Mouse (Mus musculus) bone marrow macrophage, adult 2 months (primary cell): ENCODE measurements around the gene Pgam2. TPM values are rescaled to one million over a fixed set of nuclear protein-coding genes. Genes with fewer than 3 reads are reported as not detected.

ENCODE experiments used
- H3K27ac ChIP-seq: 2 replicates; pipeline ENCODE4 v1.5.1; 2012; ENCODE audit warnings: low read depth, low read length; ENCODE audit not compliant: insufficient read depth
- H3K4me1 ChIP-seq: 2 replicates; pipeline ENCODE4 v1.6.1; 2012; ENCODE audit warnings: low read length; ENCODE audit not compliant: control insufficient read depth, insufficient read depth
- H3K4me3 ChIP-seq: 2 replicates; pipeline ENCODE4 v1.5.1; 2012; ENCODE audit warnings: mild to moderate bottlenecking, low read length, moderate library complexity; ENCODE audit not compliant: insufficient read depth
- CTCF ChIP-seq: IDR thresholded peaks from 2 replicates; pipeline ENCODE4 v1.5.1; 2012; ENCODE audit warnings: low read depth, mild to moderate bottlenecking, low read length, moderate library complexity
- POLR2A ChIP-seq: IDR thresholded peaks from 2 replicates; pipeline ENCODE4 v1.6.1; 2012; ENCODE audit warnings: mild to moderate bottlenecking, low read depth, low read length, borderline replicate concordance
- polyA plus RNA-seq: library from polyadenylated mRNA; stranded (reverse); fragments of >200 nt; gene quantifications from 2 replicates; pipeline ENCODE4 v1.2.4, GENCODE M21; 2012; ENCODE audit not compliant: missing spikeins, insufficient read depth, insufficient read length

Gene Pgam2
- polyA plus RNA-seq, 1 experiment: not detected

DNA sequence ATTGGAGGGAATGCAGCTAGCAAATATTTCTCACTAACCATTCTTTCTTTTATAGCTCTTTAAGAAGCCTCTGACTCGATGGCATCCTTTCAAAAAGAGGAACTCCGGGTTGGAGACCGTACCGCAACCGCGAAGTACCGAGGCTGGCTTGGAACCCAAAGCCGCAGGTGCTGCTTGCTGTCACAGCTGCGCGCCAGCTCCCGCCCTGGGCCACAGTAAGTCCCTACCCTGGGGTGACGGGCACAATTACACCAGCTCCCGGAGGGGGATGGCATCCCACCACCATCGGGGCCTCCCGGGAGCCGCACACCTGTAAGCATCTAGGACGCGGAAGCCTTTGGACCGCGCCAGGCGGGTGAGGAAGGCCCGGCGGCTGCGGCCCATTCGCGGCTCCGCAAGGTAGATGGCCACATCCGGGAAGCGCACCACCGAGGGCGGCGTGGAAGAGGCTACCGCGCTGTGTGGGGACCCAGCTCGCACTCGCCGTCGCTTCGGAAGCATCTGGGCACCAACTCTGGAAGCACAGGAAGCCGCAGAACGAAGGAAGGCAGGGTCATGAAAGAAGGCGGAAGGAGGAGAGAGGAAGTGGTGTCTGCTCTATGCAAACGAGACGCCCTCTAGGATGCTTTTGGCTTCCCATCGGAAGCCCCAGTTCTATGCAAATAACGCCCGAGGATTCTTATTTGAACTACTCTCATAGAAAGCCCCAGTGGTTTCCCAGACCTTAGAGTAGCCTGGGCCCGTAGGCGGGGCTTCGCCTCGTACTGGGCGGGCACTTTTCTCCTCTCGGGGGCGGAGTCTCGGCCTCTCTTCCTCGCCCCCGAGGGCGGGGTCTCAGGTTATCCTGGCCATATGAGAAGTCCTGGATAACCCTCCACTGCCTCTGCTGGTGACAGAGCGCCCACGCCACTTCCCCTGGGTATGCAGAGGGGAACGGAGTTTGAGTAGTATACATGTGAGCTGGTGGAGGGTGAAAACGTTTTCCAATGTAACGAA, 34.0 kb upstream of the Pgam2 start, which contains the start of gene Polm:
Gene Polm, minus strand, starts transcription at position 766 of the 996 bp plus-strand sequence.
- H3K4me3 ChIP-seq: peak within 1 kb of the TSS; percentile 68
- TF ChIP-seq POLR2A (no peak), CTCF (peak; percentile 50)
- peak within 1 kb of the TSS; percentile 75 for H3K27ac ChIP-seq
- peaks cover 4% of the 10 kb centered on the region; the same call in 1 of the 2 replicates for H3K4me1 ChIP-seq

DNA sequence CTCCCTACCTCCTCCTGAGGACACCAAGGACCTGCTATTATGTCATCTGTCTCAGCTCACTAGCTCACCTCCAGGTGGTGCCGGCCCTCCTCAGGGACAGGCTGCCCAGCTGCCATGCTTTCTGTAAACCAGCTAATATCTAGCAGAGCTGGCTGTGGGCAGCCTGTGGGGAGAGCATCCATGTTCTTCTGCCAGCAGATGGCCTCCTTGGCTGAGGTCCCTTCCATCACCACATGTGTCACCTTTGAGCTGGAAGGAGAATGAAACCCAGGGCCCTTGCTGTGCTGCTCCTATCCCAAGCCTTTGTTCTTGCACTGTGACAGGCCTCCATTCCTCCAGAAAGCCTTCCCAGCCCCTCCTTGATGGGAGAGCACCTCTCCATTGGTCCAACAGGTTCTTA, 32.6 kb upstream of the Pgam2 start:
- TF ChIP-seq CTCF (no peak), POLR2A (no peak)
- no peak overlapping the region for H3K27ac ChIP-seq

DNA sequence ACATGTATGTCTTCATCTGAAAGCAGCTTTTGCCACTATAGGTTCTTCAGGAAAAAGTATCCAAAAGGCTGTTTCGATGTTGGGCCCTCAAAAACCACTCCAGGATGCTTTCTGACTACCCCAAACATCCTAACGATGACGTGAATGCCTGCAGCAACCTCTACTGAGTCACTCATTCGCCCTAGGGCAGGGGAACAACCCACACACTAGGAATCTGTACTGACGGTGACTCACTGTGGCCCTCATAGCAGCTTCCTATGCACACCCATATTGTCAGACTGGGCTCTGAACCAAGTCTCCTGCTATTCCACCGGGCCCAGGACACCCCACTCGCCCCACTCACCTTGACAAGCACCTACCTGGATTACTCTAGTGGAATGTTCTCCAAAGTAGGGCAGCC, 31.5 kb upstream of the Pgam2 start:
- Histone ChIP-seq H3K4me3 (no peak overlapping the region), H3K27ac (no peak overlapping the region), H3K4me1 (peaks cover 4% of the 10 kb centered on the region; the same call in 1 of the 2 replicates)
- TF ChIP-seq POLR2A (no peak), CTCF (no peak)

More for the DNA sequence above, 32.6 kb upstream of the Pgam2 start:
- Histone ChIP-seq H3K4me3 (no peak overlapping the region), H3K4me1 (peaks cover 4% of the 10 kb centered on the region; the same call in 1 of the 2 replicates)

DNA sequence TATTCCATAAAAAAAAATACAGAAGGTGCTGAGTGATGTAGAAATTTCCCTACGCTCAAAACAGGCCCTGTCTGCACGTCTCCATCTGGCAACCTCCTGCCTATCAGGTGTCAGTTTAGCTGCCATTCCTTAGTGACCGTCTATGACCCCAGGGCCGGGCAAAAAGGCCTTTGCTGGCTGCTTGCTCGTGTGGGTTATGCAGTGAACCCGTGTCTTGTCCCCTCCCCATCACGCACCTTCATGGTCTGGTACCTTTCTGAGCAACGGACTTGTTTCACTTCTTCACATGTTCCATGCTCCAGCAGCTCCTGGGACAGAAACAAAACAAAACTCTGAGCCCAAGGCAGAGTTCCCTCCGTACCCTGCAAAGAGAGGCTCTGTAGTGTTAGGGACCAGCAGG, 31.0 kb upstream of the Pgam2 start:
- no peak overlapping the region for H3K27ac ChIP-seq
- no peak overlapping the region for H3K4me3 ChIP-seq
- no peak for TF ChIP-seq POLR2A
- TF ChIP-seq CTCF: no peak
- H3K4me1 ChIP-seq: peaks cover 6% of the 10 kb centered on the region; the same call in 1 of the 2 replicates

DNA sequence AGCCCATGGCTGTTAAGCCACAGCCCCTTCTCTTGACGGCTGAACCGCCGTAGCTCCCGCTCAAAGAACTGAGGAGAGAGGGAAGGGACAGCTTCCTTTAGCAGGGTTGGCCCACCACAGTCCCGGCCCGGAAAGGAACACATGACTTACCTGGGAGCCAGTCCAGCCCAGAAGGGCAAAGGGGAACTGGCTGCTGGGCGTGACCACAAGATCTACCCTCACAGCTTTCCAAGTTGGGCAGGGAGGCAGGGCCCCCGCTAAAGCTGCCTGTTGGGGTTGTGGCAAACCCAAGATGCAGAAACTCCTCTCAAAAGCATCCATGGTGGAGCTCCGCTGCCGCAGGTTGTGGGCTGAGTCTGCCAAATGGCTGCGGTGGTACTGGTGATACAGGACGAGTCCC, 25.8 kb upstream of the Pgam2 start:
- TF ChIP-seq POLR2A: no peak
- TF ChIP-seq CTCF: no peak
- Histone ChIP-seq H3K27ac (no peak overlapping the region), H3K4me1 (0 out of 2 replicates have a peak, but pooled peaks cover 2% of the 10 kb centered on the region), H3K4me3 (no peak overlapping the region)

DNA sequence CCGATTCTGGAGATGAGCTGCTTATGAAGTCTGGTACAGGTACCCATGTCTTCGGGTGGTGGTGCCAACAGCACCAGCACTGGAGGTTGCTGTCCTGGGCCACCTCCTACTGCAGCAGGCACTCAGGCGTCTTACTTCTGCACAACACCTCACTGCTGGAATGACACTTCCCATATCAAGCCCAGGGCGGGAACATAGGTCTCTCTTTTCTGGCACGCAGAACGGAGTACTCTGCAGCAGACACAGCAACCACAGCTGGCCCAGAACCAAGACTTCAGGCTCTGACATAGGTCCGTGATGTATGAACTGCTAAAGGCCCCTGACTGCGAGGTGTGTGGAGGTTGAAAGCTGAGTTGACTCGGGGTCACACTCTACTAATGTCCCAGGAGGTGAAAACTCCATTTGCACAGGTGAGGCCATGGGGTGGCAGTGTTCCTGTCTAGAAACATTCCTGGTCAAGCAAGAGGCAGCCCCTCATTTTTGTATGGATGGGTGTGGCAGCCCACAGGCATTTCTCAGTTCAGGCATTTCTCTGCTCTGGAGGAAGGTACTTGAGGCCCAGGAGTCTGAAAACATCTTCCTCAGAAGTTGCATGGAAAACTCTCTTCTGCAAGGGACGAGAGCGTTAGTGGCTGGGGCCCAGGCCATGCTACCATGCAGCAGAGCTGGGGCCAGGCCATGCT, 25.1 kb upstream of the Pgam2 start:
- H3K4me1 ChIP-seq: 0 out of 2 replicates have a peak, but pooled peaks cover 2% of the 10 kb centered on the region
- H3K27ac ChIP-seq: no peak overlapping the region
- H3K4me3 ChIP-seq: no peak overlapping the region
- TF ChIP-seq CTCF (no peak), POLR2A (no peak)

DNA sequence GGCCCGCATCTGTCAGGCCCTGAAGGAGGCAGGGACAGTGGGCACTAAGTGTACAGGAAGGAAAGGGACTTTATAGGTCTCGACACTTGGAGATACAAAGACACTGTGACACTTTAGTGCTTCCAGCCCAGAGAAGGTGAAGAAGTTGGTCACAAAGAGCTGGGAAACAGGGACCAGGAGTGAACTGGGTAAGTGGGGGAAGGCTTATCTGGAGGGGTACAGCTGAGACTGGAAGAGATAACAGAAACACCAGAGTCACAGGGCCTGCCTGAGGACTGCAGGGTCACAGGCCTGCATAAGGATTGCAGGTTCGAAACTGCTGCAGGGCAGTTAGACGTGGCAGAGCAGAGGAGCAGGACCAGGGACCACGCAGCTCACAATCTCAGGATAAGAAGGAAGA, 24.4 kb upstream of the Pgam2 start:
- TF ChIP-seq CTCF (no peak), POLR2A (no peak)
- 0 out of 2 replicates have a peak, but pooled peaks cover 2% of the 10 kb centered on the region for H3K4me1 ChIP-seq
- no peak overlapping the region for H3K27ac ChIP-seq
- no peak overlapping the region for H3K4me3 ChIP-seq

DNA sequence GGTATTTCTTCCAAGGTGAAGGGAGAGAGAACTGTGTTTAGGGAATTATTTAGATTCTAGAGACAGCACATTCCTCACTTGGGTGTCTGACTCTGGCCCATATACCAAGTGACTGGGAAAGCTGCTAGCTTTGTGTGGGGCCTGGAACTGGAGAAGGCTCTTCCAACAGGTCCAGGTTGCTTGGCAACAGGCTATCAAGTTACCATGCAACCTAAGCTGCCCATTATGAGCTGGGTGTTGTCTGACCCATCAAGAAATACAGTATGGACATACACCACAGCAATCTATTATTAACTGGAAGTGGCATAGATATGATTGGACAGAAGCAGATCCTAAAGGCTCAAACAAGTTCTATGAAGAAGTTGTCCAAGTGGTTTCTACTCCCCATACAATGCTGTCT, 21.9 kb upstream of the Pgam2 start:
- H3K27ac ChIP-seq: no peak overlapping the region
- no peak overlapping the region for H3K4me3 ChIP-seq
- H3K4me1 ChIP-seq: 0 out of 2 replicates have a peak, but pooled peaks cover 2% of the 10 kb centered on the region
- no peak for TF ChIP-seq POLR2A

DNA sequence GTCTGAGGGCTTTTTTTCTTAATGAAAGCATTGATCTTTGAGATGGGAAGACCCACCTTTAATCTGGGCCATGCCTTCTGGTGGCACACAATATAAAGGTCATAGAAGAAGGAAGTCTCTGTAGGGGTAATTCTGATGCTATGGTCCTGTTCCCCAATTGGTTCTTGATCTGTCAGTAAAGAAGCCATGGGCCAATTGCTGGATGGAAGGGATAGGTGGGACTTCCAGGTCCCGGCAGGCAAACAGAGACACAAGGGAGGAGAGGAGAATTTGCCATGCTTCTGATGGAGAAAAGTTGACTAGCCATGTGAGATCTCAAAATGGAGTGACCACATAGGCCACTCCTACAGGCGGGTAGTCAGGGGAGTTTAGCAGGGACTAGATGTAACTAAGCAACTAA, 15.7 kb upstream of the Pgam2 start:
- no peaks in the 10 kb centered on the region for H3K4me1 ChIP-seq

More for the DNA sequence above, 15.7 kb upstream of the Pgam2 start:
- no peak for TF ChIP-seq CTCF
- TF ChIP-seq POLR2A: no peak
- no peak overlapping the region for H3K4me3 ChIP-seq
- H3K27ac ChIP-seq: no peak overlapping the region
